Mouse (Mus musculus): ENCODE results near the gene Nme7.

The Nme7 gene

DNA sequence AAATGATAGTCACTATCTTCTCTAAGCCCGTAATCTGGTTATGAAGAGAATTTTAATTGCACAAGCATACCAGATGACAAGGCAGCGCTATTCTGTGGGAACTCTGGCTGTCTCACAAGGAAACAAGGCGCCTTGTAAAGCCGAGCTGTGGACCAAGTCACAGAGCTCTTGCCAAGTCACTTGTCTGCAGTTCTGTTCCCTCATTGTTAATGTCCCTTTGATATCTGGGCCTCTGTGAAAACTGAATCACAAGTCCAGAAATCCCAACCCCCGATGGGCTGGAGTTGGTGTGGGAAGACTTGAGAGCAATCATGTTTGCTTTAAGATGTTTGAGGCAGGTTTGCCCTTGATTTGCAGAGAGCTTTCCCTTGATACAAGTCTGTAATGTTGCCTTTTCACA is 16.8 kb downstream of the Nme7 start:
- DNase-seq (ENCODE audit: low read depth, low spot score), result no peak

DNA sequence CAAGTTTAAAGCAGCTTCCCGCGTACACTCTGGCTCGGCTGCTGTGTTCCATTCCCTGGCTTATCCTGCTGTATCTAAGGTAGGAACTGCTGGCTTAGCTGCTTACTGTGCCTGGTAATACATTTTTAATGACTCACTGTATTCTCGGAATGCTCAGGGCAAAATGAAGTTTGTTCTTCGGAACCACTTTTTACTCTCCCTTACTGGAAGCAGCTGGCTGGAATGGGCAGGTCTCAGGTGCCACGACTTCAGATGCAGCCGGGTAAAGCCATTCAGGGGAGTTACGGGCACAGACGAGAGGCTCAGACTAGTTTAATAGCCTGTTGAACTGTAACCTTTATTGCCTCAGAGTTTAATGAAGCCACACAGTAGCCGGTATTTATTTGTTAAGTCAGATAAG is 17.5 kb downstream of the Nme7 start:
- no peak for DNase-seq (ENCODE audit: low read depth, low spot score)

DNA sequence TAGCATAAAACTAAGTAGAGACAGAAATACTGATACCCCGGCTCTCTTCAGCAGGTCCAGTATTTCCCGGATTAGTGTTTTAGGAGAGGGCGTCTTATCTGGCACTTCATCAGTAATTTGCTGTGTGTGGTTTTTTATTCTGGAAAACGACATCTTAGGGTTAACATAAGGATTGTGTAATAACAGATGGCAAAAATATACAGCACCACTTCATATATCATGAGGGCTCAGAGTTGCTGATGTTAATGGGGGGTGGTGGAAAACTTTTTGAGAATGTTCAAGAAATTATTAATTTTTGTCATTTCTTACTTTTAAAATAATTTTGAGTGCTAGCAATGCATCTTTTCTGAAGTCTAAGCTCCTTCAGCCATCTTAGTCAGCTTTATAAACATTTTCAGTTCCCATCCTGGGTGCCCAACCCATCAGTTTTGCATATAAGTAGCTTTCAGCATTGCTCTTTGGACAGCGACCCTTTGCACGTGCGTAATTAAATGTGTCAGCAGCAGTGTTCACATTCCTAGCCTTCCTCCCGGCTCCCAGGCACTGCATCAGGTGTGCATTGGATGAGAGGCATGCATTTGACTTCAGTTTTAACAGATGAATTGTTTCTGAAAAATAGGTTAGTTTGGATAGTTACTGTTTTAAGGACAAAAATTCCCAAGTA is 19.2 kb downstream of the Nme7 start:
- no peak for DNase-seq (ENCODE audit: low read depth, low spot score)

- DNase-seq (ENCODE audit: low read depth, low spot score), result no peak
Measured at GRCm38 (mm10) chr1:164324221-164324620, 20.3 kb downstream of the Nme7 start.

DNA sequence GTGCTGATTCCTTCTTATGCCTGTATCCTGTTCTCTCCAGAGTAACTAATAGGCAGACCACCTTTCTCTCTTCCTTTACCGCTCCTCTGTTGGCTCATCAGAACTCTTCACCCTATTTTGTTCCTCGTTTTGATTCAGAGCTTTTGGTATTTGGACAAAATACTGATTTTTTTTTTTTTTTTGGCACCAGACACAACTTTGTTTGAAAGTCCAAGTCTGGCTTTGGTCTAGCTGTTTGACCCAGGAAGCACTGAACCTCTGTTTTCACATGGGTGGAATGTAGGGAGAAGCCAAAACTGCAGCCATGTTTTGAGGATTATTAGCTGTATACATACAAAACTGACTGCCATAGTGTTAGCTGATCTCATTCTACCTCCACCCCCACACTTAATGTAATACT is 21.0 kb downstream of the Nme7 start:
- DNase-seq (ENCODE audit: low read depth, low spot score), result no peak

DNA sequence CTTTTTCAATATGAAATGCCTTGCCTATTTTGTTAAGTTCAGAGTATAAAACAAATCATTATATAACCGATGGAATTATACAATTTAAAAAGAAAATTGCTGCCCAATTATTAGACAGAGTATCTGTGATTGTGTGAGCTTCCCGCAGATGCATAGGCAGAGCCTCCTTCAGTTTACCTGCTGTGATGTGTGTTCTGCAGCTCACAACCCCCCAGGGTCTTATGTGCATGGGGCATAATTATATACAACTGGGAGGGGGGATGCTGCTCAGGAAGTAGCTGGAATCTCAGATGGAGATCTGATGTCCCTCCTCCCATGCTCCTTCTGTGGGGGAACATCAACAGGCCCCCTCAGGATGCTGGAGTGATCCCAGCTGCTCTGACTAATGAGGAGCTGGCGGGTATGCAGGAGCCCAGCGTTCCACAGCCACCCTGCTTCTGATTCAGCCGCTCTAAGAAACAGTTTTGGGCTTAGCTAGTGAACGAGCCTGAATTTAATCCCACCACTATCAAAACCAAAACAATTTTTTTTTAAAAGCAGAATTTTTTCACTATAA is 22.8 kb downstream of the Nme7 start:
- no peak for DNase-seq (ENCODE audit: low read depth, low spot score)

DNA sequence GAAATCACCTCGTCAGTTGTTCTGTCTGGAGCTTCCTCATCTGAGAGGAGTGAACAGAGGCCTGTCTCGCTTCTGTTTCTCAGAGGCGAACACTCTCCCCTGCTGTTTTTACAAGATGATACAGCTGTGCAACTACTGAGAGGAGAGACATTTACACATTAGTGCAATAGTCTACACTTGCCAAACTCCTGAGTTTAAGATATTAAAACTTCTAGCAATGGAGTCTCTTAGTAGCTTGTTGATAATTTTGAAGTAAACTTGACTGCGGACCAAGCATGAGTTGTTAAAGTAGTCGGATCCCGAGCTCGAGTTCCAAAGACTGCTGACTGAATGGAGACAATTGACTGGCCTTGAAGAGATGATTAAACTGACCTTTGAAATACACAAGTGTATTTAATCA is 23.8 kb downstream of the Nme7 start:
- no peak for DNase-seq (ENCODE audit: low read depth, low spot score)

GRCm38 (mm10) chr1:164332559-164332958 is 28.6 kb downstream of the Nme7 start:
- no peak for DNase-seq (ENCODE audit: low read depth, low spot score)

DNA sequence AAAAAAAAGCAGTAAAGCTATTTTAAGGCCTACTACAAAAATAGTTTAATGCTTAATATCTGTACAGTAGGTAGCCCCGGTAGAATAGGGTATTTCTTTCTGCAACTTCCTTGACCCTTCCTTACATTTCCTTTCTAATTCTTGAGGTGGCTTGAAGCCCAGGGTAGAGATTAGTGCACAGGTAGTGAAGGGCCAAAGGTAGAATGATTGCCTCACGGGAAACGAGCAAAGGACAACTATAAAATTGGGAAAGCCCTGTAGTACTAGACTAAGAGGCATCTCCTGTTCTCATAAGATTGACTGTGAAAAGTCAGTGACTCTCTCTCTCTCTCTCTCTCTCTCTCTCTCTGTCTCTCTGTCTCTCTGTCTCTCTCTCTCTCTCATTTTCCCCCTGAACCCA is 31.5 kb downstream of the Nme7 start:
- DNase-seq (ENCODE audit: low read depth, low spot score), result no peak

- no peak for DNase-seq (ENCODE audit: low read depth, low spot score)
Measured at GRCm38 (mm10) chr1:164335846-164336245, 31.9 kb downstream of the Nme7 start.

DNA sequence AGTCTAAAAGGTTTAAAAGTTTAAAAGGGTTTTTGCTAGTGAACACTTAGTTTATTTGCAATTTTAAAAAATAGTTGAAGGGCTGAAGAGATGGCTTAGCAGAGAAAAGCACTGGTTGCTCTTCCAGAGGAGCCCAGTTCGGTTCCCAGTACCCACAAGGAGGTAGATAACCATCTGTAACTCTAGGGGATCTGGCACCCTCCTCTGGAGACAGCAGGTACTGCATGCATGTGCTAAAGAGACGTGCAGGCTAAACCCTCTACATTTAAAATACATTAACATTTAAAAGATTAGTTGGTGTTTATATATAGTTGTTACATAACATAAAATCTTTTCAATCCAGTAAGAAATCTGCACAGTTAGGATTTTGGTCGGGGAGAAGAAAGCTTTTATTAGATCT is 38.2 kb downstream of the Nme7 start:
- no peak for DNase-seq (ENCODE audit: low read depth, low spot score)

DNA sequence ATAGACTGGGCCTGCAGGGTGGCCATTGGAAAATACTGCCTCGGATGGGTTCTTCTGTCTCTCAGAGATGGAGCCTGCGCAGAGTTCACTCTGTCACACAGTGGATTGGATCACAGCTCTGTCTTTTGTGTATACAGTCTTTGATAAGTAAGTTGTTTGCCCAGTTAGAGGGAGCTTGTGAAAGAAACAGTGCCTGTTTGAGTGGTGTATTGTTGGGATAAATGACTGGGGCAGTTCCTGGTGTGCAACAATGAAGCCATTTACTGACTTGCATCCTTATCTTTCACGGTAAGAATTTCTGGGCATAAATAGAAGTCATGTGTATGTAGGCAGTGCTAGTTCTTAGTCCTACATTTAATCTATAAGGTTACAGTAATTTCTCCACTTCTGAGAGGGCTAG is 49.5 kb downstream of the Nme7 start:
- no peak for DNase-seq (ENCODE audit: low read depth, low spot score)

GRCm38 (mm10) chr1:164357995-164358394 is 54.1 kb downstream of the Nme7 start:
- no peak for DNase-seq (ENCODE audit: low read depth, low spot score)

GRCm38 (mm10) chr1:164361997-164362396 is 58.1 kb downstream of the Nme7 start:
- DNase-seq (ENCODE audit: low read depth, low spot score), result no peak

DNA sequence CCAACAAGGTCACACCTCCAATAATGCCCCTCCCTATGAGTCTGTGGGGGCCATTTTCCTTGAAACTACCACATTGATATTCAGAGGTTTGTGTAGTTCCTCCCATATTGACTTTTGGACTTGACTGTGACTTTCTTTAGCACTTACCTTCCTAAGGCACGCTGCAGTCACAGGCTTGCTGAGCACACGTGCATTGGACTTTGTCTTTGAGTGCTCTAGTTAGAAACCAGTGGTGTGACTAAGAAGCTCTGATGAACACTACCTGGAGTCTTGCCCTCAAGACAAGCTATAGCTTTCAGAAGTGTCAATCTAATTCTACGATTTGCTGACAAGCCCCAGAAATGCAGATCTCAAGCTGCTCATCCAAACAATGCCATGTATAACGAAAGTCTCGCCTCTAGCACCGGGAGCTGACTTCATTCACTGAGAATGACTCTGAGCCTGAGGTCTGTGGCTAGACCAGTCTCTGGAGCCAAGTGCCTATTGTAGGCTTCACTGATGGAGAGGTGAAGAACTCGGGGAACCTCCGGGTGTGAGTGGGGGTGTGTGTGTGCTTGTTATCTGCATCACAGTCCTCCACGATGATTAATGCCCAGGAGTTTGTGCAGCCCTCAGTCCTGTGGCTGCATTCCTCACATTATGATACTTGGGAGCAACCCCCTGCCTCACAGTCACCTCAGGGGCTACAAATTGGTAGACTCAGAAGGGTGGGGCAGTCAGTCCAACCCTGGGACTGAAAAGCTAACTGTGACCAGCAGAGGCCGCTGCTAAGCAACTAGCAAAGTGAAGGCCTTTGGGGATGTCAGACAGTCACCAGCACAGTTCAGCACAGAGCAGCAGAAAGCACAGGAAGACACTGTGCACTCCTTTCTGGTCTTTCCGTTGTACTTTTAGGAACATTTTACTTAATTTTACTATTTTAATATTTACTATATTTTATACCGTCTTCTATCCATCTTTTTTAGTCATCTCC is 62.5 kb downstream of the Nme7 start:
- no peak for DNase-seq (ENCODE audit: low read depth, low spot score)

GRCm38 (mm10) chr1:164368152-164368551 is 64.2 kb downstream of the Nme7 start:
- no peak for DNase-seq (ENCODE audit: low read depth, low spot score)

- no peak for DNase-seq (ENCODE audit: low read depth, low spot score)
Measured at GRCm38 (mm10) chr1:164369781-164370180, 65.9 kb downstream of the Nme7 start.

- DNase-seq (ENCODE audit: low read depth, low spot score), result no peak
Measured at GRCm38 (mm10) chr1:164373029-164373428, 69.1 kb downstream of the Nme7 start.

GRCm38 (mm10) chr1:164374020-164374419 is 70.1 kb downstream of the Nme7 start:
- no peak for DNase-seq (ENCODE audit: low read depth, low spot score)

DNA sequence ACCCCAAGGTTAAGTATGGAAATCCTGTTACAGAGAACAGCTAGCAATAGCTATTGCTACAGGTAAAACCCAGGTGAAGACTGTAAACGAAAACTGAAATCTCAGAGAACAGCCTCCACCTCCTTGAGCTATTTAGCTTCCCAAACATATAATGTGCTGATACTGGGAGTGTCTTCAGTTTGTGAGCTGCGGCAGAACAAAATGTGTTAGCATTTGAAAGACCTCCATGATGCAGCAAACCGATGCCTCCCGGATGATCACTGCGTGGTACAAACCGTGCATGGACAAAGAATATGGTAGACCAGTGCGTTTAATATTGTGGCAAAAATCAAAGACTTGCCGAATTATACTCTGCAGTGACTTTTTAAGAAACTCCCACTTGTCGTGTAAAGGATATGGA is 71.7 kb downstream of the Nme7 start:
- DNase-seq (ENCODE audit: low read depth, low spot score), result no peak

- no peak for DNase-seq (ENCODE audit: low read depth, low spot score)
Measured at GRCm38 (mm10) chr1:164376761-164377487, 73.0 kb downstream of the Nme7 start.

DNA sequence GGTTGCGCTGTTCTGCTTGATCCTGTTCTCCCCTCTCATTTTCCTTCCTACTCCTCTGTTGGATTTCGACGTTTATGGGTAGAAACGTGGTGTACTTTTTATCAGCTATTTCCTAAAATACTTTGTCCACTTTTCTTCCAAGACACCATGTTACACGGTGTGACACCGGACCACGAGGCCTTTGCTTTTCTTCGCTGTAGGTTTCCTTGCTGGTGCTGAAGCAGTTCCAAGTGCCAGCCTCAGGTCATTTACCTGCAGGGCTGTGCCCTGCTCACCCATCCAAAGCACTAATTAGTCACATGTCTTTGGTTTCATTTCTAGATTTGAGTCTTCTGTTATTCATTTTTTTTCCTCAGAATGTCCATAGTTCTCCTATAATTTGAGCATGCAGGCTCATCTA is 79.7 kb downstream of the Nme7 start:
- no peak for DNase-seq (ENCODE audit: low read depth, low spot score)
